Mouse (Mus musculus): Measurements from ENCODE around the gene Tulp2. TPM values are rescaled to one million over a fixed set of nuclear protein-coding genes. Genes with fewer than 3 reads are reported as not detected.
"Not testable (repeated sequence)": the region's sequence is repeated elsewhere in the genome, so short reads cannot be mapped to it uniquely, and the experiment has no call there.

Gene Tulp2
- polyA plus RNA-seq, 1 experiment from 2014 or later, result 1.8 TPM

DNA sequence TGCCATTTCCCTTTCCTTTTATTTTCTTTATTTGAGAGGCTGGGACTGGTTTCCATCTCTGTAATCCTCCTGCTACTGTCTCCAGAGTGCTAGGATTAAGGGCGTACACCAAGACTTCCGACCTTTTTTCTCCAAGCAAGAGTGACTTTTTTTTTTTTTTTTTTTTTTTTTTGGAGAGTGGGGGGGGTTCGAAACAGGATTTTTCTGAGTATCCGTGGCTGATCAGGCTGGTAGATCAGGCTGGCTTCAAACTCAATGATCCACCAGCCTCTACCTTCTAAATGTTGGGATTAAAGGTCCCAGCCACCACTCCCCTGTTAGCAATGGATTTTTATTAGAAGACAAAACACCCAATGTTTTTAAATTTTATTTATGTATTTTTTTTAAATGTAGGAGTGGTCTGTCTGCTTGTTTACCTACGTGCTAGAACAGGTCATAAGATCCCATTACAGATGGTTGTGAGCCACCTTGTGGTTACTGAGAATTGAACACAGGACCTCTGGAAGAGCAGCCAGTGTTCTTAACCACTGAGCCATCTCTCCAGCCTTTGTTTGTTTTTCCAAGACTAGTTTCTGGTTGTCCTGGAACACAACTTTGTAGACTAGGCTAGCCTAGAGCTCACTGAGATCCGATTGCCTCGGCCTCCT, 44.9 kb downstream of the Tulp2 start:
- Histone ChIP-seq H3K27ac (peak overlapping the region; percentile 95), H3K9me3 (no peaks in the 10 kb centered on the region), H3K4me1 (peaks cover 35% of the 10 kb centered on the region), H3K27me3 (replicated peaks) (no peaks in the 10 kb centered on the region), H3K4me2 (peak overlapping the region; percentile 78), H3K9ac (no peak overlapping the region), H3K36me3 (no peaks in the 10 kb centered on the region), H3K4me3 (replicated peaks) (peak overlapping the region; percentile 78)
- ATAC-seq (ENCODE audit: insufficient read depth, low FRiP score, low read depth), result no peak
- 23% methylated on average over 7 of the region's 7 CpGs for WGBS

- not testable (repeated sequence) for H3K9me3 ChIP-seq; H3K9ac ChIP-seq; H3K4me3 ChIP-seq (replicated peaks); H3K4me2 ChIP-seq; ATAC-seq (ENCODE audit: insufficient read depth, low FRiP score, low read depth); H3K36me3 ChIP-seq; H3K27ac ChIP-seq; H3K27me3 ChIP-seq (replicated peaks)
- H3K4me1 ChIP-seq, result peaks cover 35% of the 10 kb centered on the region
- WGBS, result 88% methylated on average over 6 of the region's 6 CpGs
Measured at GRCm38 (mm10) chr7:45527169-45527568, 45.5 kb downstream of the Tulp2 start.

DNA sequence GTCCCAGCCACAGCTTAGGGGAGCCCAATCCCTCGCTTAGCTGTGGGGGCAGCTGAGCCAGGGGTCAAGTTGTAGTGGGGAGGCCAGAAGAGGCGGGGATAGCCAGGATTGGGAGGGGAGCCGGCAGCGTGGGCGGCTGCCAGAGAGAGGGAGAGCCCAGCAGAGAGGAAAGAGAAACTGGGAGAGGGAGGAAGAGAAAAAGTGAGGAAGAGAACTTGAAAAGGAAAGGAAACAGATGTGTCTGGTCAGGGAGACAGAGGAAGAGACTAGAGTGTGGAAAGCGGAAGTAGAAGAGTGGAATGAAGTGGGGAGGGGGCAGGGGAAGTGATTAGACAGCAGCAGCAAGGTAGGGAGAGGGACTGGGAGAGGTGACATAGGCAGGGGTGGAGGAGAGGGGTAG, 47.8 kb downstream of the Tulp2 start:
- 10% methylated on average over 6 of the region's 6 CpGs for WGBS
- Histone ChIP-seq H3K27ac (peak overlapping the region; percentile 2; the same call in 1 of the 2 replicates), H3K4me2 (peak overlapping the region; percentile 29; the same call in 1 of the 2 replicates), H3K36me3 (no peaks in the 10 kb centered on the region), H3K4me1 (peaks cover 25% of the 10 kb centered on the region), H3K9me3 (no peaks in the 10 kb centered on the region), H3K27me3 (replicated peaks) (no peaks in the 10 kb centered on the region), H3K4me3 (replicated peaks) (no peak overlapping the region), H3K9ac (no peak overlapping the region)
- no peak for ATAC-seq (ENCODE audit: insufficient read depth, low FRiP score, low read depth)

DNA sequence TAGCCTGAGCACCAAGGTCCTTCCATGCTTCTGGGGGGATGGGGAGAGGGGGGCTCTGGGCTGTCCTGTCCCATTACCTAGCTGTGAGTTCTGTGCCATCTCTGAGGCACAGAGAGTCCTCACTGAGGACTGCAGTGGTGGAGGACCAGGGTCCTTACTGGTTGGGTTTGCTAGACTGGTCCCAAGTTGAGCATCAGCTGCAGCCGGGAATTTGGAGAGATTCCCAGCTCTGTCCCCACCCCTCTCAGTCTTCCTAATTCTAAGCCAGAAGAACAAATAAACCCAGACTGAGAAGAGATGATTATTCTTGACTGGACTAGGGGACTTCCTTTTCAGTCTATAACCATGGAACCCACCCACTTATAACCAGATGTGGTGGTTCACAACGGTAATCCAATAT, 49.0 kb downstream of the Tulp2 start:
- no peaks in the 10 kb centered on the region for H3K9me3 ChIP-seq
- peak overlapping the region; percentile 29 for H3K4me2 ChIP-seq
- H3K9ac ChIP-seq, result no peak overlapping the region
- 31% methylated on average over 2 of the region's 2 CpGs for WGBS
- H3K36me3 ChIP-seq, result no peaks in the 10 kb centered on the region
- H3K4me1 ChIP-seq, result peaks cover 16% of the 10 kb centered on the region; the same call in 1 of the 2 replicates
- H3K27ac ChIP-seq, result peak overlapping the region; percentile 63
- no peaks in the 10 kb centered on the region for H3K27me3 ChIP-seq (replicated peaks)
- H3K4me3 ChIP-seq (replicated peaks), result no peak overlapping the region
- ATAC-seq (ENCODE audit: insufficient read depth, low FRiP score, low read depth), result no peak

GRCm38 (mm10) chr7:45535676-45536075, 54.0 kb downstream of the Tulp2 start:
- no peak overlapping the region for H3K9ac ChIP-seq
- H3K4me2 ChIP-seq, result no peak overlapping the region
- H3K27ac ChIP-seq, result no peak overlapping the region
- WGBS, result 78% methylated on average over 1 of the region's 1 CpGs
- ATAC-seq (ENCODE audit: insufficient read depth, low FRiP score, low read depth), result no peak
- H3K27me3 ChIP-seq (replicated peaks), result no peaks in the 10 kb centered on the region
- no peak overlapping the region for H3K4me3 ChIP-seq (replicated peaks)
- no peaks in the 10 kb centered on the region for H3K36me3 ChIP-seq
- H3K9me3 ChIP-seq, result no peaks in the 10 kb centered on the region
- H3K4me1 ChIP-seq, result peaks cover 9% of the 10 kb centered on the region

DNA sequence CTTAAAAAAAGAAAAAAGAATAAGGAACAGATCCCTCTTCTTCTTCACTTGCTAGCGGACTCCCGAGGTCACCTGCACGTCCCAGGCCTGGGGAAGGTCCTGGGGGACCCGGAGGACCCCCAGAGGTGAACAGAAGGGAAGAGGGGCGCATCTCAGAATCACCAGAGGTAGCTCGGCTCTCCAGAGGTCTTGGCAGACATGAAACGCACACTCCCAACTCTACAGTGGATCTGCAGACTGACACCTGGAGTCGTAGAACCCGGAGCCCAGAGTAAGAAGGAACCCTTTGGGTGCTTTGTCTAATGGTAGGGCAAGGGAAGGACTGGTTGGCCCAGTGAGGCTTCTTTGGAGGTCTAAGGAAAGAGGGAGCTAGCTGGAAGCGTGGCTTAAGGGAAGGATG, 55.9 kb downstream of the Tulp2 start:
- H3K4me2 ChIP-seq, result peak overlapping the region; percentile 73
- H3K9me3 ChIP-seq, result no peaks in the 10 kb centered on the region
- H3K27ac ChIP-seq, result no peak overlapping the region
- ATAC-seq (ENCODE audit: insufficient read depth, low FRiP score, low read depth), result no peak
- H3K36me3 ChIP-seq, result no peaks in the 10 kb centered on the region
- H3K27me3 ChIP-seq (replicated peaks), result no peaks in the 10 kb centered on the region
- H3K4me3 ChIP-seq (replicated peaks), result peak overlapping the region; percentile 50
- peak overlapping the region; percentile 1; the same call in 1 of the 2 replicates for H3K9ac ChIP-seq
- H3K4me1 ChIP-seq, result peaks cover 6% of the 10 kb centered on the region
- WGBS, result 79% methylated on average over 10 of the region's 10 CpGs

DNA sequence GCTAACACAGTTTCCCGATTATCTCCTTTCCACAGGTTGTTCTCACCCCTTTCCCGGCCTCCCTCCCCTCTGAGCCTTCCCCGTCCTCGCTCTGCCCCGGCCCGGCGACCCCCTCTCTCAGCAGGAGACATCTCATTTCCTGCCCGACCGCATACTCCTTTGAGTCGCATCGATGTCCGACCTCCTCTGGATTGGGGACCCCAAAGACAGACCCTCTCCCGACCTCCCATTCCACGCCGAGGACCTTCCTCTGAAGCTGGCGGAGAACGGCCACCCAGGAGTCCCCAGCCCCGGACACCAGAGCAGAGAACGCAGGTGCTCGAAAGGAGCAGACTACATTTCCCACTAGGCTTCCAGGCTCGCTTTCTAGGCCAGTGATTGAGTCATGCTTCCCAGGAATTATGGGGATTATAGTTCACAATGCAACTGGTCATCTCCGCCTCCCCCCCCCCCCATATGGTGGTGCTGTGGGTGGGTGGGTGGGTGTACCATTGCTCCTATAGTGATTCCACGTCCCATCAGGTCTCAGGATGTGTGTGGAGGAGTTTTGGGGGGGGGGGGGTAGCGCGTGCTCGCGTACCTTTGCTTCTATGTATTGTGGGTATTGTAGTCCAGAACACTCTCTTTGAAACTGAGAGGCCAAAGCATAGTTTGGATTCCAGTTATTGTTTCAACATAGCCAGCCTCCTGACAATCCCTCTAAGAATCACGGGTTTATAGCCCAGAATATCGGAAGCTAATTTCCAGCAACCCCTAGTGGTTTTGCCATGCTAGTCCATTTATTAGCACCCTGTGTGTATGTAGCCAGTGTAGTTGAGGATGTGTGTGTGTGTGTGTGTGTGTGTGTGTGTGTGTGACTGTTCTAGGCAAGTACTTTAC, 56.7 kb downstream of the Tulp2 start:
- Histone ChIP-seq H3K4me2 (peak overlapping the region; percentile 73), H3K9ac (peak overlapping the region; percentile 1; the same call in 1 of the 2 replicates), H3K4me3 (replicated peaks) (peak overlapping the region; percentile 50), H3K36me3 (no peaks in the 10 kb centered on the region), H3K9me3 (no peaks in the 10 kb centered on the region), H3K27me3 (replicated peaks) (no peaks in the 10 kb centered on the region), H3K27ac (no peak overlapping the region), H3K4me1 (peaks cover 6% of the 10 kb centered on the region)
- 2% methylated on average over 29 of the region's 29 CpGs for WGBS
- ATAC-seq (ENCODE audit: insufficient read depth, low FRiP score, low read depth), result peak; percentile 79; the same call in 1 of the 2 replicates

DNA sequence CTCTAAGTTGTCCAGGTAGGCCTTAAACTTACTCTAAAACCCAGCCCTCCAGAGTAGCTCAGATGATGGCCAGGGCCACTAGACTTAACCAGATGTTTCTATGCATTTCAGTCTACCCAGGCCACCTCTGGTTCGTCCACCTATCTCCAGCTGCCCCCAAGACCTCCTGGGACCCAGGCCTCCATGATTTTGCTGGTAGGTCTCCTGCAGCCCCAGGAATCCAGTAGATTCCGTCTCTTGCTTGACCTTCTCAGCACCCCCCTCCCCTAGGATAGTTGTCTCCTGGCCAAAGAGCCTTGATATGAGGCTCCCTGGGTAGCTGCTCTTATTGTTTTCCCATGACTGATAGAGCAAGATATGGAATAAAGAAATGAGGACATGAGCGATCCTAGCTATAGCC, 57.4 kb downstream of the Tulp2 start:
- H3K9me3 ChIP-seq, result no peaks in the 10 kb centered on the region
- H3K27me3 ChIP-seq (replicated peaks), result no peaks in the 10 kb centered on the region
- no peak overlapping the region for H3K9ac ChIP-seq
- H3K27ac ChIP-seq, result no peak overlapping the region
- no peak overlapping the region for H3K4me2 ChIP-seq
- no peaks in the 10 kb centered on the region for H3K36me3 ChIP-seq
- WGBS, result 78% methylated on average over 3 of the region's 3 CpGs
- peaks cover 6% of the 10 kb centered on the region for H3K4me1 ChIP-seq
- ATAC-seq (ENCODE audit: insufficient read depth, low FRiP score, low read depth), result no peak
- no peak overlapping the region for H3K4me3 ChIP-seq (replicated peaks)

- Histone ChIP-seq H3K9me3 (no peaks in the 10 kb centered on the region), H3K36me3 (no peaks in the 10 kb centered on the region), H3K4me3 (replicated peaks) (no peak overlapping the region), H3K4me2 (no peak overlapping the region), H3K4me1 (peaks cover 6% of the 10 kb centered on the region), H3K27ac (no peak overlapping the region), H3K9ac (no peak overlapping the region), H3K27me3 (replicated peaks) (no peaks in the 10 kb centered on the region)
- no peak for ATAC-seq (ENCODE audit: insufficient read depth, low FRiP score, low read depth)
- WGBS, result 65% methylated on average over 2 of the region's 2 CpGs
Measured at GRCm38 (mm10) chr7:45540213-45540612, 58.5 kb downstream of the Tulp2 start.

GRCm38 (mm10) chr7:45544525-45544924, 62.8 kb downstream of the Tulp2 start:
- no peak overlapping the region for H3K4me2 ChIP-seq
- no peaks in the 10 kb centered on the region for H3K4me1 ChIP-seq
- no peak overlapping the region for H3K4me3 ChIP-seq (replicated peaks)
- 85% methylated on average over 1 of the region's 1 CpGs for WGBS
- H3K9ac ChIP-seq, result no peak overlapping the region
- no peaks in the 10 kb centered on the region for H3K36me3 ChIP-seq
- no peak overlapping the region for H3K27ac ChIP-seq
- H3K27me3 ChIP-seq (replicated peaks), result no peaks in the 10 kb centered on the region
- no peaks in the 10 kb centered on the region for H3K9me3 ChIP-seq
- no peak for ATAC-seq (ENCODE audit: insufficient read depth, low FRiP score, low read depth)

DNA sequence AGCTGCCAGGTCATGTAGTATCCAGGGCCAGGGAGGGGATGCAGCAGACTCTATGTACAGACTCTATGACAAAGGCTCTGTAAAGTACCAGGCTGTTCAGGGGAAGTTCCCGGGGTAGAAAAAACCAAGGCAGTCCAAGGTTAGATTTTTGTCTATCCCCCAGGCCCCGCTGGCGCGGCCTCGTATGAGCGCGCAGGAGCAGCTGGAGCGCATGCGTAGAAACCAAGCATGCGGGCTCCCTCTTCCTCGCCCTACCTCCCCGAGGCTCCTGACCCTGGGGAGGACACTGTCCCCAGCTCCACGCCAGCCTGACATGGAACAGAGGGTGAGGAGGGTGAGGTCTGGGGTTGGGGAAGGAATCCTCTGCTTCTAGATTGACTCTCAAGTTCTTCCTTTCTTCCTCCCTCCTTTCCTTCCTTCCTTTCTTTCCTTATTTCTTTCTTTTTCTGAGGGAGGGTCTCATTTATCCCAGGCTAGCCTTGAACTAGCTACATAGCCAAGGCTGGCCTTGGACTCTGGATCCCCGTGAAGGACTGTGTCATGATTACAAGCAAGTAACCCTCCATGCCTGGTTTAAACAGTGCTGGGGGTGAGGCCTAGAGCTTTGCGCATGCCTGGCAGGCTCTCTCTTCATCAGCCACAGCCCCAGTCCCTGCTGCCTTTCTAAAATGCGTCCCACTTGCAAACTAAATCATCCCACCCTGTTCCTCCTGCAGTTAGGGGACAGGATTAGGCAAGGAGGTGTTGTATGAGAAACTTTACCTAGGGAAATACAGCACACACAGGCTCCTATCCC, 68.2 kb downstream of the Tulp2 start:
- 88% methylated on average over 16 of the region's 16 CpGs for WGBS
- no peak overlapping the region for H3K9ac ChIP-seq
- no peaks in the 10 kb centered on the region for H3K4me1 ChIP-seq
- no peaks in the 10 kb centered on the region for H3K9me3 ChIP-seq
- H3K27me3 ChIP-seq (replicated peaks), result no peaks in the 10 kb centered on the region
- H3K4me3 ChIP-seq (replicated peaks), result no peak overlapping the region
- no peak overlapping the region for H3K27ac ChIP-seq
- H3K4me2 ChIP-seq, result no peak overlapping the region
- ATAC-seq (ENCODE audit: insufficient read depth, low FRiP score, low read depth), result no peak
- H3K36me3 ChIP-seq, result no peaks in the 10 kb centered on the region
